Mouse (Mus musculus) heart, postnatal 4 days (tissue): ENCODE results near the gene Myl3. TPM values are rescaled to one million over a fixed set of nuclear protein-coding genes. Genes with fewer than 3 reads are reported as not detected.

ENCODE experiments used
- DNase-seq: peaks from one replicate; pipeline ENCODE4 v3.0.0; 2021
- total RNA-seq, 2 experiments: library from RNA; stranded (reverse); gene quantifications; 2 replicates each; pipeline ENCODE4 v1.2.3; 2021

Gene Myl3
- total RNA-seq, 2 experiments from 2014 or later, result 8,328 to 9,816 TPM

DNA sequence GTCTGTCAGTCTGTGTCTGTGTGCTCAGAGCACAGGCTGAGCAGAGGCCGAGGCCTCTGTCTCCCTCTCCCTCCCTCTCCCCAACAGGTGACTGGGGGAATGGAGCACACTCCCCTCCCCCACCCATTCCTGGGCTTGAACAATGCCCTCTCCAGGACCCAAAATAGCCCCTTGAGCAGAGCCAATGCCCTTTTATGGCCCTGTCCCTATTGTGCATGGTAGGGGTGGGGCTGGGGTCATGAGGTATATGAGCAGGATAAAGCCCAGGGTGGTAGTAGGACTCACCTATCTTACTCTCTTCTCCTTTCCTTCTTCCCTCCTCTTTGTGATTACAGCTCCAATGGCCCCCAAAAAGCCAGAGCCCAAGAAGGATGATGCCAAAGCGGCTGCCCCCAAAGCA lies 21.7 kb downstream of the Myl3 start:
- DNase-seq, result peak; percentile 83

DNA sequence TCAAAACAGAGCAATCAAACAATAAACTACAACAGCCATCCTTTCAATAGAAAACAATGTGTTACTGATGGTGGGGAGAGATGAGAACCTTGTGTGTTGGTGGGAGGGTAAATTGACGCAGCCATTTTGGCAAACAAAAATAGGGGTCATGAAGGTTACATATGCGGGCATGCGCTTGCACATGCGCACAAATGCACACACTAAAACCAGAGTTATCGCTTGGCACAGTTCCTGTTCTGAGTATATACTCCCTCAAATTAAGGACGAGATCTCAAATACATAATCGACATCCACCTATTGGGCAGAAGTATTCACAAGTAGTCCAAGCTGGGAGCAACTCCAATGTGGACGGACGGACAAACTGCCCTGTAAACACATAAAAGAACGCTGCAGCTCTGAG lies 30.7 kb downstream of the Myl3 start:
- no peak for DNase-seq

DNA sequence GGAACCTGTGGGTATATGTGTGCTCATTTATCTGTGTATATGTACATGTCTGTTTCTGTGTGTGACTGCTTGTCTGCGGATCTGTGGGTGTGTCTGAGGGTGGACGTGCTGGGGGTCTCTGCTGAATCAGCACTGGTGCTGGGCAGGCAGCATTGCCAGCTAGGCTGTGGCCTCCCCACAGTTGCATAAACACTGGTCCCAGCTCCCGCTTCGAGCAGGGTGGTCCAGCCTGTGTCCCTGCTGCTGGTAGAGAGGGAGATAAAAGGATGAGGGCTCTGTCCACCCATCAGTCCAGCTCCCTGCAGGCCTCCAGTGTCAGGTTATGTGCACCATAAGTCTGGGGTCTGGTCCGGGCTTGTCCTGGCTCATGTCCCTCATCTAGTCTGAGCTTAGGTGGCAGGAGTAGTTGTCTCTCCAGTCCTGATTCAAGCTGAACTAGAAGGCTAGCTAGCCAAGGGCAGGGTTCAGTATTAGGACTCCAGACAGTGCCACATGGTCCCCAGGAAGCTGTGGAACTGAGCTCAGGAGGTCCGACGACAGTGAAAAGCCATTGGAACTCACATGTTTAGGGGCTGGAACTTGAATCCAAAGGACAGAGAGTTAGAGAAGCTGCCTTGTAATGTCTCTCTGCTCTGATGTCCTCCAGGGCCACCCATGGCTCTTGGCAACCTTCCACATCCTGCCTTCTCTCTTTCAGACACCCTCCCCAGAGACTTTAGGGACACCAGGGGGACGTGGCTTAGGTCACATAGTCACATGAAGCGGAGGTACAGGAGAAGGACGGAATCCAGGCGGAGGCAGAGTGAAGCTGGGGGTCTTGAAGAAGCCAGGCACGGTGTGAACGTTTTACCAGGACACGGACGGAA lies 33.0 kb downstream of the Myl3 start:
- peak; percentile 64 for DNase-seq

DNA sequence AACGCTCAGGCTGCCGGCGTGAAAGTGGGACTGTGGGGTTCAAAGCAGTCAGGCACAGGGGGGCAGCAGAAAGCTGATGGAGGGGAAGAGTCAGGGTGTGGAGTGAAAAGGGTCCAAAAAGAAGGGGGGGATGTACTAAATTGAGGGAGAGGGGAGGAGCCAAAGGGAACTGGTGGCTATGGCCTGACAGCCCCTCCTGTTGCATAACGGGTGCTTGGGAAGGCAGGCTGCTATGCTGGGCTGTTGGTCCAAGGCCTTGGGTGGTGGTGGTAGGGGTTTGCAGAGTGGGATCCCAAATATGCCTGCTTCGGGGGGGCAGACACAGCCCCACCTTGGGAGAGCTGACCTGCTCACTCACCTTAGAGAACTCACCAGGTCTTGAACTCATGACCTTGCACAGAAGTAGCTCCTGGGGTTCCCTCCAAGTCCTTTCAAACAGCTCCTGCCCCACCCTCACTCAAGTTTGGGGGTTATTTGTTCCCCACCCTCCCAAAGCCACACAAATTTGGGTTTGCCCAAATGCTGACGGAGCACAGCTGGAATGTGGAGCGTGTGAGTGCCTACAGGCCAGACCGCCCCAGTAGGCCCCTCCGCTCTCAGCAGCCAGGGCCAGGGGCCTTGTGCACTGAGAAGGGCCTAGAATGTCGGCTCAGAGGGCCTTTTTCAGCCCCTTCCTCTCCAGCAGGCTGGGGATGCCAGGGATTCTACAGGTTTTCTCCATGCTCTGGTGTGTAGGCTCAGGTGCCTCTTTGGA lies 33.8 kb downstream of the Myl3 start:
- DNase-seq, result no peak

DNA sequence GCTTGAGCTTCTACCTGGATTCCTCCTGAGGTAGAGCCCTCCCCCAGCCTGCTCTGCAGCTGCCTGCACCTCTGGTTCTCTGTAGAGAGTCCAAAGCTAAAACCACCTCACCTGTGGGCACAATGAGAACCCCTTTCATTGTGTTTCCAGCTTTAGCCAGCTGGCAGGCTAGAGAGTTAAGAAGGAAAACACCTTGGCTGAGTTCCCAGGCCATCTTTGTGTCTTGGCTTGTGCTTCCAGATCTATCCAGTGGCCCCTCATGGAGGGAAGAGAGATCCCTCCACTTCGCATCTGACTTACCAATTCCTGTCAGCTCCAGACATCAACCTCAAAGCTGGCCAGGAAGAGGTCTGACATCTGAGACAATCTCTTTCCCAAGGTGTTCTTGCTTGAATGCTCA lies 36.4 kb downstream of the Myl3 start:
- DNase-seq, result peak; percentile 34

DNA sequence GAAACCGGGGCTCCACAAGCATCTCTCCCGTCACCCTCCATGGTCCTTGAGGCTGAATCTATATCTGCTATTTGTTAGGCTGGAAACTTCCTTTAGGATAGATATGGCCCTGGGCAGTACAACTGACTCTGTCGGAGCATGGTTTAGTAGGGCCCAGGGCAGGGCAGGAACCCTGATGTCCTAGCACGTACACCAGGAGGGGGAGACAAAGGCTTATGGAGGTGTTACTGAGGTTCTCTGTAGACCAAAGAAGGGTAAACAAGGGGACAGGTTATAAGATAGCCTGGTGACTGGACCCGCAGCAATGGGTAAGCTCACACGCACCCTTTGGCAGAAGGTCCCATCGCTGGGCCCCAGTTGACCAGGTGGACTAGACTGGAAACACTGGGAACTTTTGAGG lies 36.9 kb downstream of the Myl3 start:
- DNase-seq, result no peak

DNA sequence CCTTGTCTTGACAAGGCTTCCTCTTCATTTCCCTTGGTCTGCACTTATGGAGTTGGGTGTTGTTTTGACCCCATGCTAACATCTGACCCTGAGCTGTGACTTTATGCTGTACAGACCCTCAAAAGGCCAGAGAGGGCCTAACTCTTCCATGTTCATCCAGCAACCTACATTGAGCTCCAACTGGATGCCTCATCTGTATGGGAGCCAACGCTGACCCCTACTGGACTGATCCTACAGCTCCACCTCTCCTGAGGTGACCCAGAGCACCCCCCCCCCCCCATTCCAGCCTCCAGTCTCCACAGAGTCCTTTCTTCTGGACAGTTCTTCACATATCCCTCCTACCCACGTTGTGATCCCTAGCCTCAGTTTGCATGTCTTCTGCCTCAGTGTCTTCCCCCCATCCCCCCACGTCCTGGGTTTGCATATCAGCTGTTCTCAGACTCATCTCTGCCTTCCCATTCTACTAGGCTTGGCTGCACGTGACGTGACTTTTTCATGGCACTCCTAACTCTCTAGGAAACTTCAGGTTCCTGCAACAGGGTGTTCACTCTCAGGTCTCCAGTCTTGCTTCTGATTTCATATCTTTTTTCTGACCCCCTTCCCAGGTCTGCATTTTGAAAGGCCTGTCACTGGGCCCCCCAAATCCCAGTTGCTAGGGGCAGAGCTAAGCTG lies 37.7 kb downstream of the Myl3 start:
- peak; percentile 53 for DNase-seq

DNA sequence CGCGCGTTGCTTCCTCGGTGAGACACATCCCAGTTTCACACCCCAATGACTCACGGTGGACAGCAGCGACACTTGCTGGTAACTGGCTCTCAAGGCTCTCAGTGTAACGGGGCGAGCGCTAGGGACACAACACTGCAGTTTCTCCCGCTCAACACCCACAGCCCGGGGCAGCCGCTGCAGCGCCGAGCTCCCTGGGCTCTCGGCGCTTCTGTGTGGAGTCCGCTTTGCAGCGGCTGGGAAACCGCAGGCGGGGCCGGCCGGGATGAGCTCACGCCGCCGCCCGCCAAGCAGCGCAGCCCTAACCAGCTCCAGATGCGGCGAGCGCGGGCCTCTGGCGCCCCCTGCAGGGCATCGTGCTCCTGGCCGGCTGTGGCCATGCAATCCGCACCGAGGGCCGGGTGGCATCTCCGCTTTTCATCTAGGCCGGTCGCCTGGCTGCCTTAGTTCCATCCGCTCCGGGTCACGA lies 39.6 kb downstream of the Myl3 start:
- DNase-seq, result peak; percentile 98

DNA sequence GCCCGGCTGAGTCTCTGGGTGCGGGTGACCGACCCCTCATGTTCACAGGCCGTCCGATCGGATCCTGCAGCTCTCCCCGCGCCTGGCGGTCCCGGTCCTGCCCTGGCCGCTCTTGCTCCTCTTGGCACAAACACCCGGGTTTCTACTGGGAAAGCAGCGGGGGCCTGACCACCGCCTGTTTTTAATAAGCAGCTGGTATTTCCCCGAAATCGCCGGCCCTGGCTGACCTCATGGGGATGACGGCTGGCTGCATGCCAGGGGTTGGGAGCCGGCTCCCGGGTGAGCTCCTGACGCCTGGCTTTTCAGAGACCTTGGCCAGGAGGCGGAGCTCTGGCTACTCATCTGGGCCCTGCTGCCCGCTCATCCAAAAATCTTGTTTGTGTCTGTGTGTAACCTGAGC lies 40.1 kb downstream of the Myl3 start:
- peak; percentile 95 for DNase-seq

DNA sequence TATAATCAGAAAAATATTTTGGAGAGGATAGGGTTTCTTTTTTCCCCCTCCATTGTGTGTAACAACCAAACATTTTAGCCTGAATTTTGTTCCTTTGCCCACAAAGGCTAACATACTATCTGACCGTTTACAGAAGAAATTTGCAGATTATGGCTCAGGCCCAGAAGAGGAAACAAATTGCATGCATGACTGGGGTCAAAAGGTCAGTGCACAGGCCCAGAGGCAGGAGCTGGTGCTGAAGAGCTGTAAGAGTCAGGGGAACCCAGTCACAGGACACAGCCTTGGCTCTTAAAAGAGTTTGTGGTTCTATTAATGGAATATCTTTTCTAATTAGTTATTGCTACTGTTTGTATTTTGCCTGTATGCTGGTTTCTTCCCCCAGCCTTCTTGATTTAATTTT lies 42.0 kb downstream of the Myl3 start:
- DNase-seq, result no peak

DNA sequence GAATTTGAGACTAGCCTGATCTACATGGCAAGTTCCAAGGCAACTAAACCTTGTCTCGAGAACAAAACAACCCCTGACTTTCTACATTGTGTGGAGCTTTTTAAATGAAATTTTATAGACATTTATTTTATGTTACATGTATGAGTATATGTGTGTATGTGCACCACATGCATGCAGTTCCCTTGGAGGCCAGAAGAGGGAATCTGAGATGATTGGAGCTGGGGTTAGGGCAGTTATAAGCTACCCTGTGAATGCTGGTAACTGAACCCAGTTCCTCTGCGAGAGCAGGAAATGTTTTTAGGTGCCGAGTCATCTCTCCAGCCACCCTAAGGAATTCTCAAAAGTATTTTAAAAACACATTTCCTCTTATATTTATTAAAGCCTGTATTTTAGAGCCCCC lies 46.5 kb downstream of the Myl3 start:
- no peak for DNase-seq

DNA sequence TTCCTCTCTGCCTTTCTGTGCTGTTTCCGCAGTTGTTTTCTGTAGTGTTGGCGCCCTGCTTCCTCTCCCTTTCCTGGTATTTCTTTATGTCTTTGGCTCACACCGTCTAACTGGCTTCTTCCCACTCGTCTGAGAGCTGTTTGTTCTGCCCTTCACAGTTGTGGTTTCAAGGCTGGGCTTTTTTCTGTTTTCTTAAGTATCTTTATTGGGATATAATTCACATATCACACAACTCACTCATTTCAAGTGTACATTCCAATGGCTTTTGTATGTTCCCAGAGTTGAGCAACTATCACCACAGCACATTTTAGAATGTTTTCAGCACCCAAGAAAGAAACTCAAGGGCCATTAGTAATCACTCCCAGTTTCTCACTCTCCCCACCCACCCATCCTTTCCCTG lies 48.8 kb downstream of the Myl3 start:
- no peak for DNase-seq

DNA sequence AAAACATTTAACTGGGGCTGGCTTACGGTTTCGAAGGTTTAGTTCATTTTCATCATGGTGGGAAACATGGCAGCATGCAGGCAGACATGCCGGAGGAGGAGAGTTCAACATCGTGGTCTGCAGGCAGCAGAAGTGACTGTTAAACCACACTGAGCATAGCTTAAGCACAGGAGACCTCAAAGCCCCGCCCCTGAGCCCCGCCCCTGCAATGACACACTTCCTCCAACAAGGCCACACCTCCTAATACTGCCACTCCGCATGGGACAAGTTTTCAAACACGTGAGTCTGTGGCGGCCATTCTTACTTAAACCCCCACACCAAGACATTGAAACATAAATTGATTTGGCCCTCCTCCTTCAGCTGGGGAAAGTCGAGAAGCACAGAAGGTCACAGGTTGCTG lies 55.4 kb downstream of the Myl3 start:
- DNase-seq, result no peak

DNA sequence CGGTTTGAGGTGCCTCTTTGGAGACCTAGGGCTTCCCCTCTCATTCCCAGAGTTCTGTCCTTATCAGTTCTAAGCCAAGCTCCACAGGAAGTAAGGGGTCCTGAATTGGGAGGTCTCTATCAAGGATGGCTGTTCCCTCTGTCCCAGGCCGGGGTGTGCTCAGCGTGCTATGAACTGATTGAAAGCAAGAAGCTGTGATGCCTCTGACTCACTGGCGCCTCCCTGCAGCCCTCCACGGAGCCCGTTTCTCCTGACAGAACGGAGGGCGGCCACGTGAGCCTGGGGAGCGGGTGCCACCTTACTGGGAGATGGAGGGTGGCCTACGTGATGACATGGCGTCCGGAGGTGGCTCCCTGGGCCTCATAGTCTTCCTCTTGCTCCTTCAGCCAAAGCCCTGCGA lies 56.2 kb downstream of the Myl3 start, which contains the start of gene Prss42:
Gene Prss42 (plus strand): TSS at position 301 of the 400 bp plus-strand sequence.
- DNase-seq, result no peak

DNA sequence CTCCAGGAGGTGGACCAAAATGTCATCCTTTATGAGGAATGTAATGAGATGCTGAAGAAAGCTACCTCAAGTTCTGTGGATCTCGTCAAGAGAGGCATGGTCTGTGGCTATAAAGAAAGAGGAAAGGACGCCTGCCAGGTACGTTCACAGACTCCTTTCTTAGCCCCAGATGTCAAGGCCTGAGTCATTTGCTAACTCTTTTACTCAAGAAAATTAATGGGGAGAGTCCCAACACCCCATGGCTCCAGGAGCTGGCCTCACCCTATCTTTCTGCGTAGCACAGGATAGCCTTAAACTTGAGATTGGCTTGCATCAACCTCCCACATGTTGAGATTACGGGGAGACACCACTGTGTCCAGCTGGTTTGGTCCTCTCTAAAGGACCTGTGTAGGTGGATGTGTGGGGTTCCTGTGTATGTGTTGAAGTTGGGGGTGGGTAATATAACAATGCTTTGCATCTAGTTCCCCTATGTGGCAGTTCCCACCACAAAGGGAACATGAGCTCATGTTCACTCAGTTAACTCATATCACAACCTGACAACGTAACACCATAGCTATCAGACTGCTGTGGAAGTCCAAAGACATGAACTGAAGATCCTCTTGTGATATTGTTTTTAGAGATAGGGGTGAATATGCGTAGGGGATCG lies 59.3 kb downstream of the Myl3 start:
- DNase-seq, result no peak

DNA sequence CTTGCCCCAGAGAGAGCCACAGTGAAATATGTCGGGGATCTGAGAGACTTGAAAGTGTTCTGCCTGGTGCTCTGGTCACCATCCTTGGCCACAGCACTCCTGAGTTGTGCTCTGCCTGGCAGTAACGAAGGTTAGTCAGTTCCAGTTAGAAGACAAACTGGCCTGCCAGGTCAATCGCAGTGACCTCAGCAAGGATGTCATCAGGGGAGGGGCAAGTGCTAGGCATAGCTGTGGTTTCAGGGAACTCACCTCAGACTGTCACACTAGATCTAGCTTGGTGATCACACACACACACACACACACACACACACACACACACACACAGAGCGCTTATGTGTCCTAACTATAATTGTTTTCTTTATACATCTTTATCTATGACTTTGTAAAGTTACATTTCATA lies 61.6 kb downstream of the Myl3 start:
- no peak for DNase-seq

DNA sequence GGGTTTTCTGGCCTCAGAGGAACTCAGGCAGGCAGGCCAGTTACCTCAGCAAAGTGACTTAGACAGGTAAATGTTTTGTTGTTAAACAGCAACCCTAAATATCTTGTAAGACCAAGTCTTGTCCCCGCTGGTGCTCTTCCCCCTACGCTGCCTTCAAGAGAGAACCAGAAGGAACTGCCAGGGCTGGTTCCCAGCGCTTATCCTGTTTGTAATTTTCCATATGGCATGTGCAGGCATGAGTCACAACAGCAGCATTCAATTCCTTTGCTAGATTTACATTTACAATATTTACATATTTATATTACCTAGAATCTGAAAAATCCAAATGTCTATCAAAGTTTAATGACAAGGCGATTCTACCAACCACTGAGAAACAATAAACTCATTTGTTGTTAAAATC lies 68.4 kb downstream of the Myl3 start:
- DNase-seq, result no peak

DNA sequence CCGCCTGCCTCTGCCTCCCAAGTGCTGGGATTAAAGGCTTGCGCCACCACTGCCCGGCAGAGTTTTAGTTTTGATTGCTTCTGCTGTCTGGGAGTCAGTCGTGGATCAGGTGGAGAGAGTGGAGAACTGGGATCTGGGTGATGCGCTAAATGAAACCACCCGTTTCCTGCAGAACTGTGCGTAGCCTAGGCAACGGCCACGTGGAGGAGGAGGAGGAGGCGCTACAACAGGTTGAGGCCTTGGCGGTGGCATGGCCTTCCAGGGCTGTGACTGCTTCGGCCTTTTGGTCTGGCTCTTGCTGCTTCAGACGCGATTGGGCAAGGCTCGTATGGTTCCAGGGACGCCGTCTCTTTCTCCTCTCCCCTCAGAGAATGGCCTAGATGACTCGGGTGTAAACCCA lies 72.1 kb downstream of the Myl3 start, which contains the start of gene Prss44:
Gene Prss44 (plus strand): TSS at position 206 of the 400 bp plus-strand sequence.
- DNase-seq, result no peak
